Mouse (Mus musculus) hindbrain, embryonic 10.5 days (tissue): ENCODE data around the gene AI413582. TPM values are rescaled to one million over a fixed set of nuclear protein-coding genes. Genes with fewer than 3 reads are reported as not detected.
A peak's percentile ranks its signal among the peaks of the same experiment; 100 is the strongest.

Source experiments
- DNase-seq: peaks from one replicate; pipeline ENCODE4 v3.0.0-alpha.2; 2017; ENCODE audit warnings: low spot score
- H3K27ac ChIP-seq: fragments of 300-500 bp; sonication (generic); 2 replicates; pipeline ENCODE4 v1.5.1; 2016; ENCODE audit warnings: mild to moderate bottlenecking, moderate library complexity
- H3K27me3 ChIP-seq: fragments of 300-500 bp; sonication (generic); 2 replicates; pipeline ENCODE4 v1.6.1; 2016; ENCODE audit warnings: mild to moderate bottlenecking; ENCODE audit not compliant: poor library complexity, insufficient read depth, severe bottlenecking
- H3K36me3 ChIP-seq: fragments of 300-500 bp; sonication (generic); 2 replicates; pipeline ENCODE4 v1.6.1; 2016; ENCODE audit warnings: mild to moderate bottlenecking, moderate library complexity
- H3K4me1 ChIP-seq: fragments of 300-500 bp; sonication (generic); replicated peaks from 2 replicates; pipeline ENCODE4 v1.6.1; 2016; ENCODE audit warnings: mild to moderate bottlenecking
- H3K4me3 ChIP-seq: fragments of 300-500 bp; sonication (generic); 2 replicates; pipeline ENCODE4 v1.5.1; 2016; ENCODE audit warnings: mild to moderate bottlenecking, moderate library complexity
- H3K9me3 ChIP-seq: fragments of 300-500 bp; sonication (generic); 2 replicates; pipeline ENCODE4 v1.6.1; 2016; ENCODE audit warnings: mild to moderate bottlenecking, moderate library complexity
- WGBS: fragments of 180-500 bp; shearing (Covaris S2); methylation state at CpG from one replicate; pipeline ENCODE4 v1.1.7; 2016; 5-methylcytosine and 5-hydroxymethylcytosine counted together
- polyA plus RNA-seq: library from polyadenylated mRNA; unstranded; fragments of >200 nt; fragmentation: Nextera tagmentation; extraction: Ambion mirVana; gene quantifications from 2 replicates; pipeline ENCODE4 v1.2.1, GENCODE M21; 2016

Gene AI413582
- 19.1 and 23.9 TPM in 2 replicates for polyA plus RNA-seq

GRCm38 (mm10) chr17:27565163-27565941, at the start of gene AI413582:
TSS of gene AI413582 (minus strand) at chr17:27565756.
- Histone ChIP-seq H3K4me3 (peak within 1 kb of the TSS; percentile 71), H3K27ac (peak within 1 kb of the TSS; percentile 86), H3K4me1 (peaks cover 55% of the 10 kb centered on the region), H3K9me3 (no peaks in the 10 kb centered on the region), H3K27me3 (no peaks in the 10 kb centered on the region), H3K36me3 (peaks cover 35% of the 10 kb centered on the region)
- under 1% methylated on average over 58 of the region's 58 CpGs for WGBS
- DNase-seq: peak; percentile 98

- H3K4me1 ChIP-seq: peaks cover 30% of the 10 kb centered on the region
- H3K4me3 ChIP-seq: no peak overlapping the region
- peaks cover 47% of the 10 kb centered on the region for H3K36me3 ChIP-seq
- H3K27me3 ChIP-seq: no peaks in the 10 kb centered on the region
- H3K27ac ChIP-seq: no peak overlapping the region
- peaks cover 16% of the 10 kb centered on the region for H3K9me3 ChIP-seq
- no peak for DNase-seq
- 84% methylated on average over 4 of the region's 4 CpGs for WGBS
Measured at GRCm38 (mm10) chr17:27613016-27613415, 47.5 kb upstream of the AI413582 start.

- peaks cover 43% of the 10 kb centered on the region for H3K36me3 ChIP-seq
- 79% methylated on average over 5 of the region's 5 CpGs for WGBS
- H3K27me3 ChIP-seq: no peaks in the 10 kb centered on the region
- H3K4me1 ChIP-seq: peaks cover 30% of the 10 kb centered on the region
- peaks cover 5% of the 10 kb centered on the region; the same call in 1 of the 2 replicates for H3K9me3 ChIP-seq
- DNase-seq: no peak
- H3K27ac ChIP-seq: no peak overlapping the region
- no peak overlapping the region for H3K4me3 ChIP-seq
Measured at GRCm38 (mm10) chr17:27611994-27612393, 46.4 kb upstream of the AI413582 start.

GRCm38 (mm10) chr17:27611519-27611884, 45.9 kb upstream of the AI413582 start:
- no peak overlapping the region for H3K4me3 ChIP-seq
- peaks cover under 1% of the 10 kb centered on the region; the same call in 1 of the 2 replicates for H3K9me3 ChIP-seq
- 76% methylated on average over 3 of the region's 3 CpGs for WGBS
- no peaks in the 10 kb centered on the region for H3K27me3 ChIP-seq
- H3K36me3 ChIP-seq: peaks cover 38% of the 10 kb centered on the region
- H3K4me1 ChIP-seq: peaks cover 30% of the 10 kb centered on the region
- no peak for DNase-seq
- H3K27ac ChIP-seq: no peak overlapping the region

- Histone ChIP-seq H3K4me1 (peaks cover 34% of the 10 kb centered on the region), H3K4me3 (no peak overlapping the region), H3K9me3 (no peaks in the 10 kb centered on the region), H3K36me3 (peaks cover 41% of the 10 kb centered on the region), H3K27me3 (no peaks in the 10 kb centered on the region), H3K27ac (no peak overlapping the region)
- no peak for DNase-seq
- 89% methylated on average over 10 of the region's 10 CpGs for WGBS
Measured at GRCm38 (mm10) chr17:27610679-27611518, 45.3 kb upstream of the AI413582 start.

- Histone ChIP-seq H3K36me3 (peaks cover 40% of the 10 kb centered on the region), H3K27me3 (no peaks in the 10 kb centered on the region), H3K27ac (no peak overlapping the region), H3K9me3 (no peaks in the 10 kb centered on the region), H3K4me3 (no peak overlapping the region), H3K4me1 (peaks cover 31% of the 10 kb centered on the region)
- 95% methylated on average over 7 of the region's 7 CpGs for WGBS
- no peak for DNase-seq
Measured at GRCm38 (mm10) chr17:27609576-27609975, 44.0 kb upstream of the AI413582 start.

- H3K27ac ChIP-seq: no peak overlapping the region
- DNase-seq: no peak
- H3K4me1 ChIP-seq: peaks cover 38% of the 10 kb centered on the region
- peaks cover 29% of the 10 kb centered on the region for H3K36me3 ChIP-seq
- WGBS: 89% methylated on average over 21 of the region's 21 CpGs
- H3K4me3 ChIP-seq: no peak overlapping the region
- no peaks in the 10 kb centered on the region for H3K9me3 ChIP-seq
- H3K27me3 ChIP-seq: no peaks in the 10 kb centered on the region
Measured at GRCm38 (mm10) chr17:27603522-27604234, 38.1 kb upstream of the AI413582 start.

GRCm38 (mm10) chr17:27603036-27603435, 37.5 kb upstream of the AI413582 start:
- Histone ChIP-seq H3K9me3 (no peaks in the 10 kb centered on the region), H3K27me3 (no peaks in the 10 kb centered on the region), H3K36me3 (peaks cover 25% of the 10 kb centered on the region), H3K4me3 (no peak overlapping the region), H3K4me1 (peaks cover 38% of the 10 kb centered on the region), H3K27ac (no peak overlapping the region)
- DNase-seq: no peak
- 88% methylated on average over 2 of the region's 2 CpGs for WGBS

GRCm38 (mm10) chr17:27600869-27601268, 35.3 kb upstream of the AI413582 start:
- Histone ChIP-seq H3K4me3 (no peak overlapping the region), H3K27me3 (no peaks in the 10 kb centered on the region), H3K9me3 (no peaks in the 10 kb centered on the region), H3K4me1 (peaks cover 40% of the 10 kb centered on the region), H3K36me3 (peaks cover 28% of the 10 kb centered on the region), H3K27ac (no peak overlapping the region)
- DNase-seq: no peak
- WGBS: 79% methylated on average over 5 of the region's 5 CpGs

GRCm38 (mm10) chr17:27600286-27600685, 34.7 kb upstream of the AI413582 start:
- 90% methylated on average over 3 of the region's 3 CpGs for WGBS

GRCm38 (mm10) chr17:27596376-27597190, 31.0 kb upstream of the AI413582 start:
- no peak for DNase-seq
- no peak overlapping the region for H3K4me3 ChIP-seq
- peaks cover 18% of the 10 kb centered on the region for H3K4me1 ChIP-seq
- no peak overlapping the region for H3K27ac ChIP-seq
- H3K9me3 ChIP-seq: no peaks in the 10 kb centered on the region
- 88% methylated on average over 21 of the region's 21 CpGs for WGBS
- H3K27me3 ChIP-seq: no peaks in the 10 kb centered on the region
- H3K36me3 ChIP-seq: peaks cover 55% of the 10 kb centered on the region

More at GRCm38 (mm10) chr17:27600286-27600685, 34.7 kb upstream of the AI413582 start:
- Histone ChIP-seq H3K9me3 (no peaks in the 10 kb centered on the region), H3K27ac (no peak overlapping the region), H3K4me1 (peaks cover 40% of the 10 kb centered on the region), H3K27me3 (no peaks in the 10 kb centered on the region), H3K36me3 (peaks cover 32% of the 10 kb centered on the region), H3K4me3 (no peak overlapping the region)
- DNase-seq: no peak
